Mouse (Mus musculus) ovary, adult 18-20 months (tissue): Measurements from ENCODE around the gene Bspry.

ENCODE experiments used
- DNase-seq: peaks from one replicate; pipeline ENCODE4 v3.0.0; 2022; ENCODE audit warnings: low spot score, mixed read lengths

The Bspry gene

DNA sequence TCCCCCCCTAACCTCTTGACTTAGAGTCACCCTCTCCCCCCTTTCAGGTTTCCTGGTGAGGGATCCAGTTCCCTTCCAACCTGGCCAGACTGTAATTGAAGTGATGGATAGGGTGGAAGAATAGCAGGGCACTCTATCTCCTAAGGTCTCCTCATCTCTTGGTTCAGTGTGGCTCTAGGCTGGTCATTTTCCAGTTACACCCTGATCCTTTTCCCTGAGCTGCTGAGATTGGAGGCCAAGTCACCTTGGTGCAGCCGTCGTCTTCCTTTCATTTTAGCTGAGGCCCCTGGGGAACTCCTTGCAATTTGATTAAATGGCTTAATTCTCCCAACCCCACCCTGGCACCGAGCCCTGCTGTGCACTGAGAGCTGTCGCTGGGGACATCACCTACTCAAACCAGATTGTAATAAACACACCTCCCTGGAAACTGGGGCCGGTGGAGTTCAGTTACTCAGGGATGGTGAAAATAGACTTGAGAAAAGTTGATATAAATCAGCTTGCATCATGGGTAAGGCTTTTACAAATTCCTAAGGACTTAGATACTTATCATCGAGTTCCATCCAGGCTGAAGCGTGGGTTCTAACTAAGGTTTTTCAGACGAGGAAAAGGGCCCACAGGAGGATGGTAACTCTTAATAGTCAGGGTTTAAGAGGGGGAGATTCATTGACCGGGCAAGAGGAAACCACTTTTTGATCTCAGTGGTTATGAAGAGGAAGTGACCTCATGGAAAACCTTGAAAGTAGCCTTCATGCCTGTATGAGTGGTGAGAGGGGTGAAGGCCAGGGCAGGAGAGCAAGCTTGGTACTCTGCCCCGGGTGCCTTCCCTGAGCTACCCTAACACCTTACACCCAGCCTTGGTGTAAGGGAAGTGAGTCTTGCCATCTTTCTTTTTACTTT, 1.1 kb downstream of the Bspry start:
- DNase-seq = no peak

DNA sequence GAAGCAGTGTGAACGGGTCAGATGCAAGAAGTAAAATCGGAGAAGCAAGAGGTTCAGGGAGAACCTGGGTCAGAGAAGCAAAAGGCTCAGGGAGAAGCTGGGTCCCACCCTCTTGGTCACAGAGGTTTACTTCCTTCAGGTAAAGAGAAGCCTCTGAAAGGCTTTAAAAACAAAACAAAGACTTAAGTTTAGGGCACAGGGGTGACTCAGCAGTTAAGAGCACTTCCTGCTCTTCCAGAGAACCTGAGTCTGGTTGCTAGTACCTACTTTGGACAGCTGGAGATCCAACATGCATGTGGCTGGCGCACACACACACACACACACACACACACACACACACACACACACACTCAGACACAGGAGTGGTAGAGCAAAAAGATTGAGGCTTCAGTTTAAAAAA, 5.1 kb downstream of the Bspry start:
- DNase-seq = no peak

- no peak for DNase-seq
These were observed 5.8 kb downstream of the Bspry start for GRCm38 (mm10) chr4:62485450-62486161.

DNA sequence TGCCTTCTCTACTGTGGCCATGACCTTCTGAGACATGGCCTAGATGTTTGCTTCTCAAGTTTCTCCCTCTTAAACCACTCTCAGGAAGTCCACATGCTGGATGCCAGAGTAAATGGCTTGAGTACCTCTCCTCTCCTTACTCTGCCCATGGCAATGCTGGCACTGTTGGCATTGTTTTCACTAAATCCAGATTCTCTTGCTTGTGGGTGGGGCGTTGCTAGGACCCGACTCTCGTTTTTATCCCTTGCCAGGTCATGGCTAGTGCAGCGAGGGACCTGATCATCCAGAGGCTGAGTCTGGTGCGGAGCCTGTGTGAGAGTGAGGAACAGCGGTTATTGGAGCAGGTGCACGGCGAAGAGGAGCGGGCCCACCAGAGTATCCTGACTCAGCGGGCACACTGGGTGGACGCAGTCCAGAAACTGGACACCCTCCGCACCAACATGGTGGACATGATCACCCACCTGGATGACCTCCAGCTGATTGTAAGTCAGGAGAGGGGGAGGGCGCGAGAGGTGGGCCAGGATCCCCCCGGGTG, 6.4 kb downstream of the Bspry start:
- DNase-seq = no peak

DNA sequence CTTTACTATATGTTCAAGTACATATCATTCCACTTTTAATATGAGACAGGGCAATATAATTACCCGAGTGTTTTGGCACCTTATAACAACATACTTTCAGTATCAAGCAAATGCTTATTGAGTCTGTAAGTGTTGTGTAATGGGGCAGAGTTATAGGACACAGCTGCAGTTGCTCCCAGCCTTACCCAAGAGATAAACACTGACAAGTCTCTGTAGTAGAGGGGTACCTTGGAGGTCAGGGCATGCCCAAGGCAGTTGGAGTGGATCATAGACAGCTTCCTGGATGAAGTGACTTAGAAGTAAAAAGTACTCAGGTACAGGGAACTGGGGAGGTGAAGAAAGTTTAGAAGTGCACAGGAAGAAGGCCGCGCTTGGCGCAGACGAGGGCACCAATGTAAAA, 7.3 kb downstream of the Bspry start:
- DNase-seq = no peak

- DNase-seq = no peak
These were observed 8.1 kb downstream of the Bspry start for GRCm38 (mm10) chr4:62487914-62488313.

- DNase-seq = no peak
These were observed 12.8 kb downstream of the Bspry start for GRCm38 (mm10) chr4:62492682-62493081.

- DNase-seq = no peak
These were observed 14.4 kb downstream of the Bspry start for GRCm38 (mm10) chr4:62494230-62494629.

DNA sequence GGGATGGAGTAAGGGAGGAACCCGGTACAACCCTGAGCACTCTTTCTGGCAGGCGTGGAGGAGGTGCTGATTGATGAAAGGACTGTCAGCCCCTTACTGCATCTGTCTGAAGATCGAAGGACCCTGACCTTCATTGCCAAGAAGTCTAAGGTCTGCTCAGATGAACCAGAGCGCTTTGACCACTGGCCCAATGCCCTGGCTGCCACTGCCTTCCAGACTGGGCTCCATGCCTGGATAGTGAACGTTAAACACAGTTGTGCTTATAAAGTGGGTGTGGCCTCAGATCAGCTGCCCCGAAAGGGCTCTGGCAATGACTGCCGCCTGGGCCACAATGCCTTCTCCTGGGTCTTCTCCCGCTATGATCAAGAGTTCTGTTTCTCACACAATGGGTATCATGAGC, 16.1 kb downstream of the Bspry start:
- DNase-seq = no peak

DNA sequence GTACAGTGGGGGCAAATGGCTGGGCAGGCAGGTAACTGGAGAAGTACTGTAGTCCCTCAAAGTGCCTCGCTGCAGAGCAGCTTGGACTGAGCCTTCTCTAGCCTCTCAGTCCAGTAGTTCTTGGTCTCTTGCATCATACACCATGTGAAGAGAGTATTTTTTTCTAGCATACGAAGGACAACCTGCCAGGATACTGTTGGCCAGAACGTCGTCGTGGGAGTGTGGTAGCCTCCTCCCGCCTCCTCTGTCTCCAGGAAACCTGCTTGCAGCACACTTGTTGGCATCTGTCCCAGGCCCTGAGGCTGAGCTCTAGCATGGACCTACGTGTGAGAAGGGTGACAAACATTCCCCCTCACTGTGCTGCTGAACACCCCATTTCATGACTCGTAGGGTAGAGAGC, 17.0 kb downstream of the Bspry start:
- peak; percentile 78 for DNase-seq

DNA sequence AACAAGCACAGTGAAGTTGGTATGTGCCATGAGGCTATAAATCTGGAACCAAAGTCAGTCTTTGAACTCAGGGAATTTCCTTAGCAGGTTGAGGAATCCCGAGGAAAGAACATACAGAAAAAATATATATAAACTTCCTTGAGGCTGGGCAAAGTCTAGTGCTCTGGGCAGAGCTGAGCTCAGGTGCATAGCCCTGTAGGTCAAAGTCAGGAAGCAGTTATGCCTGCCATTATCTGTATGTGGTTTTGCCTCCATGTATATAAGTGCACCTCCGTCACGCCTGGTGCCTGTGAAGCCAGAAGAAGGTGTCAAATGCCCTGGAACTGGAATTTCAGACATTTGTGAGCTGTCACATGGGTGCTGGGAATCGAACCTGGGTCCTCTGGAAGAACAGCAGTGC, 20.9 kb downstream of the Bspry start:
- DNase-seq = no peak

- DNase-seq = no peak
These were observed 21.7 kb downstream of the Bspry start for GRCm38 (mm10) chr4:62501534-62501933.

DNA sequence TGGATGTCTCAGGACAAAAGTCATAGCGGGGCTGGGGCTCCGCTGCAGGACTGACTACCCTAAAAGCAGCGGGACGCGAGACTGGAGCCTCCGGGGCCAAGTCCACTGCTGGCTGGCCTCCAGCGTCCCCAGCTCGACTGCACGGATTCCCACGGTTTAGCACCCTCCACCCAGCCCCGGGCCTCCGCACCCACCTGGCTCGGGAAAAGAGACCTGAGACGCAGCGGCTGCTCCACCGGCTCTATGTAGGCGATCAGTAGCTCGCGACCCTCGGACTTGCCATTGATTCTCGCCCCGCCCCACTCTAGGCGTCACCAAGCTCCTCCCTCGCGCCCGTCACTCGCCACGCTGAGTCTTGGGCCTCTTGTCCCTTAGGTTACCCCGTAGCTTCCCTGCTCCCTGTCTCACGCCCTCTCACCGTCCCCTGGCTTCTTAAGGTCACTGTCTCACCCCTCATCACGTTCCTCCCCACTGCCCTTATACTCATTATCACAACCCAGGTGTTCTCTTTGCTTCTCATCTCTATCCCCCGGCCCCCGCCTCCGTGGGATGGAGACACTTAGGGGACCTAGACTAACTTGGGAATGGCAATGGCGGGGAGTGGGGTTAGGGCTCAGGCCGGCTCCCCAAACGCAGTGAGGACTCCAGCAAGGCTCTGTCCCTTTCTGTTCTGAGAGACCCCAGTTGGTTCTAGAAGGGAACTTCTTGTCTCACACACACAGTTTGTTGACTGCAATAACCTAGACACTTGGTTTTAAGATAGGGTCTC, 22.3 kb downstream of the Bspry start:
- peak; percentile 82 for DNase-seq

- DNase-seq = no peak
These were observed 23.1 kb downstream of the Bspry start for GRCm38 (mm10) chr4:62502969-62503368.

DNA sequence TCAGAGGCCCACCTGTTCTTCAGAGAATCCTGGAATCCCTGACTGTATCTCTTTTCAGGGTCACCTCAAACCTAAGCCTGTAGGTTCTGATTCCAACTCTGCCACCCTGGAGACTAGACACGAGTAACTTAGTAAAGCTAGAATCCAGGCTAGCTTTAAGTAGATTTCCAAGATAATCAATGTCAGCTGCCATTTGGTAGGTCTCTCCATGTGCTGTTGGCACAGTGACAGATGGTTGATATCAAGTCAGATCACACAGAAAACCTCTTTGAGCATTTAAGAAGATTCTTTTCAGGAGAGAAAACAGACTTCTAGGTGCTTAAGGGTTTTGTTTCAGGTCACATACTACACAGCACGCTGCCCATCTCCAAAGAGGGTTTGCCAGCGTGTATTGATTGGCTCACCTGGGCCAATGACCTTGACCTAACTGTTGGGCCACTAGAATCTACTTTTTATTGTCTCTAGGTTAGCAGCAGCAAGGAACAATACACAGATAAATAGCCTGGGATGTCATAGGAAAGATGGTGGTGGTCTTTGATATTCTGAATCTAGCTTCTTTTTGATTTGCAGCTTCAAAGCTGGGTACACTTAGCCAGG, 23.6 kb downstream of the Bspry start, which contains the start of gene Hdhd3:
TSS of gene Hdhd3 (minus strand) at position 94 of the 597 bp plus-strand sequence.
- no peak for DNase-seq

DNA sequence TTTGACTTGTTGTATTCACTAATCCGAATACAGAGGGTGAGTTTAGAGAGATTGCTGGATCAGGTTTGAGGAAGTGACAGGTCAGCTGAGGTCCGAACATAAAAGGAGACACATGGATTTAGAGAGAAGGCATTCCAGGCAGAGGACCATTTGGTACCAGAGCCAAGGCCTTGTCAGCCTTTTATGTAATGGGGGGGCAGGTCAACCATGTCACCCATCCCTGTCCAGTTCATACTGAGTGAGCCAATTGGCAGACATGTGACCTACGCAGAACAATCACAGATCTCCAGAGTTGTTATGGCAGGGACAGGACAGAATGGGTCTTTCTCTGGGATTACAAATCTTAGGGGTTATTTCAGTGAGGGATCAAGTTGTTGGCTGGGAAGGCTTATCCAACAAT, 26.1 kb downstream of the Bspry start:
- no peak for DNase-seq

DNA sequence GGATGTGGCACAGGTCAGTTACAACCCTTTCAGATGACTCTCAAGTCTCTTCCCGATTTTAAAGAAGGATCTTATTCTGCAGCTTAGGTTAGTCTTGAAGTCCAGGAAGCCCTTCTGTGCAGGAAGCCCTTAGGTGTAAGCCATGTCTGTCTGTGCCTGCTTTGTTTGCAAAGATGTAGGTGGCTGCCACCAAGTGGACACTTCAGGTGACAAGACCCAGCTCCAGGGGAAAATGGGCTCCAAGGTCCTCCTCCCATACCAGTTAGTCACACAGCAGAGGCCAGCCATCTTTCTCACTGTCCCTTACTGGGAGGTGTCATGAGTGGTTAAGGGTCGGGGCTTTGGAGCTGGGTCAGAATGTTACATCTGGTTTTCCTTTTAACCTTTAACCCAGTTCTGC, 26.9 kb downstream of the Bspry start:
- no peak for DNase-seq

DNA sequence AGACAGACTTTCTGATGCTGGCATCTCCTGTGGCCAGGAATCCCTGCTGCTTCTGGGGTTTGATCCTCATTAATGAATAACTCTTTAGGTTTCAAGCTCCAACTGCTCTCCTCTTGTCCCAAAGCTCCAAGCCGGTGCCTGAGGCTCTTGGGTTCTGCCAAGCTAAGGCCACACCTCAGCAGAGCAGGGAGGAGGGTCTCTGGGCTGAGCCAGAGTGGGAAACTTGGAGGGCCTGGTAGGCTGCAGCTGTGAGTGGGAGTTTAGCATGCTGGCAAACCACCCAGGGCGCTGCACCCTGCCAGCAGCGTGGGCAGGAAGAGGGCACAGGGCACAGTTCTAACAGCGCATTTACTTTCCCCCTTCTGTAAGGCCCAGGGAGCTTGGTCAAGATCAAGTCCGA, 29.0 kb downstream of the Bspry start:
- peak; percentile 69 for DNase-seq

GRCm38 (mm10) chr4:62509946-62510345, 30.1 kb downstream of the Bspry start:
- peak; percentile 82 for DNase-seq

GRCm38 (mm10) chr4:62513998-62514506, 34.2 kb downstream of the Bspry start:
- no peak for DNase-seq

DNA sequence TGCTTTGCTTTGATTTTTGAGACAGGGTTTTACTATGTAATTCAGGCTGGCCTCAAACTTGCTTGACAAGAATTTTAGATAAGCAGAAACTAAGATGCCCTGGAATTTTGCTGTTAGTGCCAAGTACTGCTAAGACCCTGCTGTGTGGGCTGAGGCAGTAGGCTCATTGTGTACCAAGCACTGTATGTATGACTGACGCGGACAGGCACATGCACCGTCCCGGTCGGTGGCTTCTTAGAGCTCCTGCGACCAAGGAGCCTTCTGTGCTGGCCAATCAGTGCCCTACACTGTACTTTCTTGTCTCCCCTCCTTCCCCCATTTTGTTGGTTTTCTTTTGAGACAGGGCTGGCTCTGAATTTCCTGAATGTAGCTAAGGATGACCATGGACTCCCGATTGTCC, 35.1 kb downstream of the Bspry start:
- no peak for DNase-seq

DNA sequence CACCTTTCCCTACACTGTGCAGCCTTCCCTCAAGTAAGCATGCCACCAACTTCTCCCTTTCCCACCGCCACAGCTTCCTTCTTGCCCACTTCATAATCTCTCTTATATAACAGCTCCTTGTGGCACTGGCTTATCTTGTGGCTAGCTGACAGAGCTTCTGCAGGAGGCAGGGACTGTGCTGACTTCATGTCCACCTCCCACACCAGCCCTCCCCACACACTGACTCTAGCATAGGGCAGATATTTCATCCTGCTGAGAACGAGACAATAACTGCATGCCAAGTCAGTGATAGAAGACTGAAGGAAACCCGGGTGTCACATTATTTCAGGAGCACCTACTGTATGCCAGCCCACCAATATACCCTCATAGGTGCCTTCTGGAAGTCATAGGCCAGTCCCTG, 35.6 kb downstream of the Bspry start:
- DNase-seq = no peak
